ENCODE assay signal across 21 mouse cellular contexts in genomic region chr5:147616450-147616849, GRCm38 (mm10).
DNase-seq lines count a peak whose midpoint lies in the region; ATAC-seq and TF ChIP-seq lines count a peak whose summit lies in the region.
"Had no signal": no experiment of that assay in that cellular context is flagged by ENCODE, and none has a peak within 500 bp of the region (broad histone marks: within the 10 kb centered on the region; RNA-seq: fewer than 3 reads in every experiment).

No protein-coding gene starts in this region.

- no peaks in the 10 kb centered on the region for H3K27me3 ChIP-seq in kidney, postnatal 0 days (ENCODE audit: insufficient read depth, low read length)
- no peaks in the 10 kb centered on the region for H3K27me3 ChIP-seq in kidney, embryonic 16.5 days (ENCODE audit: insufficient read depth, low read length)
- no peaks in the 10 kb centered on the region; the same call in 1 of the 2 replicates for H3K27me3 ChIP-seq in midbrain, postnatal 0 days (ENCODE audit: insufficient read depth, low read length)
- no peaks in the 10 kb centered on the region for H3K27me3 ChIP-seq in midbrain, embryonic 10.5 days (ENCODE audit: low read depth, poor library complexity, severe bottlenecking)
- no peaks in the 10 kb centered on the region for H3K27me3 ChIP-seq in stomach, postnatal 0 days (ENCODE audit: control insufficient read depth, insufficient read depth, low read length)
- H3K27me3 ChIP-seq: embryonic facial prominence, embryonic 12.5 days; forebrain, embryonic 12.5 days; heart, embryonic 15.5 days; midbrain, embryonic 12.5 days had no signal

- no peak overlapping the region for H3K27ac ChIP-seq in kidney, postnatal 0 days
- H3K27ac ChIP-seq in kidney, embryonic 16.5 days (ENCODE audit: low read length) = no peak overlapping the region
- H3K27ac ChIP-seq in midbrain, postnatal 0 days (ENCODE audit: low read depth, low read length) = no peak overlapping the region
- H3K27ac ChIP-seq in midbrain, embryonic 10.5 days (replicated peaks) = no peak overlapping the region
- H3K27ac ChIP-seq in stomach, postnatal 0 days (replicated peaks) = no peak overlapping the region
- H3K27ac ChIP-seq: embryonic facial prominence, embryonic 12.5 days; forebrain, embryonic 12.5 days; heart, embryonic 15.5 days; hindbrain, embryonic 14.5 days; liver, embryonic 14.5 days; macrophage; midbrain, embryonic 12.5 days had no signal

- no peak overlapping the region for H3K4me3 ChIP-seq in kidney, postnatal 0 days (replicated peaks; ENCODE audit: low read depth, low read length)
- H3K4me3 ChIP-seq in kidney, embryonic 16.5 days (ENCODE audit: low read length) = no peak overlapping the region
- H3K4me3 ChIP-seq in midbrain, postnatal 0 days (ENCODE audit: low read depth, low read length) = no peak overlapping the region
- no peak overlapping the region for H3K4me3 ChIP-seq in midbrain, embryonic 10.5 days
- H3K4me3 ChIP-seq in stomach, postnatal 0 days (ENCODE audit: low read depth, low read length) = no peak overlapping the region
- H3K4me3 ChIP-seq: embryonic facial prominence, embryonic 12.5 days; forebrain, embryonic 12.5 days; heart, embryonic 15.5 days; midbrain, embryonic 12.5 days had no signal

- no peaks in the 10 kb centered on the region for H3K36me3 ChIP-seq in kidney, postnatal 0 days (ENCODE audit: insufficient read depth, low read length)
- no peaks in the 10 kb centered on the region for H3K36me3 ChIP-seq in kidney, embryonic 16.5 days (ENCODE audit: insufficient read depth, low read length)
- no peaks in the 10 kb centered on the region for H3K36me3 ChIP-seq in midbrain, postnatal 0 days (ENCODE audit: insufficient read depth, low read length)
- H3K36me3 ChIP-seq in midbrain, embryonic 10.5 days = no peaks in the 10 kb centered on the region
- H3K36me3 ChIP-seq in stomach, postnatal 0 days (ENCODE audit: control insufficient read depth, insufficient read depth, low read length) = no peaks in the 10 kb centered on the region
- H3K36me3 ChIP-seq: embryonic facial prominence, embryonic 12.5 days; forebrain, embryonic 12.5 days; heart, embryonic 15.5 days; midbrain, embryonic 12.5 days had no signal

- no peak overlapping the region for H3K4me2 ChIP-seq in kidney, postnatal 0 days (ENCODE audit: low read length)
- H3K4me2 ChIP-seq in kidney, embryonic 16.5 days (replicated peaks; ENCODE audit: low read depth, low read length) = no peak overlapping the region
- no peak overlapping the region for H3K4me2 ChIP-seq in midbrain, postnatal 0 days (ENCODE audit: low read depth, low read length, poor library complexity, severe bottlenecking)
- H3K4me2 ChIP-seq in stomach, postnatal 0 days (replicated peaks; ENCODE audit: low read depth) = no peak overlapping the region
- H3K4me2 ChIP-seq: embryonic facial prominence, embryonic 12.5 days; forebrain, embryonic 12.5 days; heart, embryonic 15.5 days; hindbrain, embryonic 14.5 days; midbrain, embryonic 12.5 days had no signal

- peak; percentile 34; the same call in 1 of the 2 replicates for TF ChIP-seq CTCF in kidney, postnatal 0 days (IDR thresholded peaks at IDR 0.05; ENCODE audit: low read depth)
- TF ChIP-seq CTCF in midbrain, postnatal 0 days (IDR thresholded peaks at IDR 0.05) = peak; percentile 24
- peak; percentile 22; the same call in 1 of the 2 replicates for TF ChIP-seq CTCF in stomach, postnatal 0 days (IDR thresholded peaks at IDR 0.05; ENCODE audit: low read depth)

- ATAC-seq in kidney, postnatal 0 days (replicated peaks; ENCODE audit: low FRiP score, low read depth) = no peak
- ATAC-seq in kidney, embryonic 16.5 days (ENCODE audit: low FRiP score, low TSS enrichment) = no peak
- ATAC-seq in midbrain, postnatal 0 days (ENCODE audit: low FRiP score) = no peak
- ATAC-seq in common myeloid progenitor, adult 5-6 weeks (replicated peaks; ENCODE audit: low read depth, poor library complexity, severe bottlenecking) = 0 out of 2 replicates have a peak, but pooled peaks have one; percentile 51
- ATAC-seq in stomach, postnatal 0 days (ENCODE audit: low FRiP score, low TSS enrichment) = no peak
- ATAC-seq: inflammation-experienced regulatory T-cells, adult 6 months had no signal

- H3K9me3 ChIP-seq in kidney, postnatal 0 days (replicated peaks; ENCODE audit: low read length) = no peaks in the 10 kb centered on the region
- no peaks in the 10 kb centered on the region for H3K9me3 ChIP-seq in kidney, embryonic 16.5 days (ENCODE audit: low read length)
- H3K9me3 ChIP-seq in midbrain, postnatal 0 days (ENCODE audit: low read length) = no peaks in the 10 kb centered on the region
- no peaks in the 10 kb centered on the region for H3K9me3 ChIP-seq in midbrain, embryonic 10.5 days (replicated peaks)
- H3K9me3 ChIP-seq in stomach, postnatal 0 days (ENCODE audit: control insufficient read depth, low read length) = no peaks in the 10 kb centered on the region
- H3K9me3 ChIP-seq: embryonic facial prominence, embryonic 12.5 days; forebrain, embryonic 12.5 days; heart, embryonic 15.5 days; midbrain, embryonic 12.5 days had no signal

- no peak for TF ChIP-seq EP300 in stomach, postnatal 0 days (optimal IDR thresholded peaks at IDR 0.05)

- 74% methylated on average over 3 of the region's 3 CpGs for WGBS in kidney, postnatal 0 days
- 72% methylated on average over 3 of the region's 3 CpGs for whole genome bisulfite sequencing in kidney, embryonic 16.5 days
- WGBS in midbrain, postnatal 0 days = 64% methylated on average over 3 of the region's 3 CpGs
- 74% methylated on average over 3 of the region's 3 CpGs for WGBS in midbrain, embryonic 10.5 days
- WGBS in stomach, postnatal 0 days = 56% methylated on average over 3 of the region's 3 CpGs

- no peak for DNase-seq in kidney, postnatal 0 days (ENCODE audit: low spot score)
- DNase-seq in midbrain, postnatal 0 days (ENCODE audit: low spot score) = no peak
- DNase-seq in midbrain, embryonic 10.5 days (ENCODE audit: low spot score) = no peak
- no peak for DNase-seq in stomach, postnatal 0 days (ENCODE audit: low spot score)
- no peak for DNase-seq in frontal cortex, postnatal 10 days (ENCODE audit: low spot score in 2 of 2)
- DNase-seq: adrenal gland, postnatal 36 days; cerebellum, adult 9-10 months; heart, postnatal 36 days; kidney, adult 8-10 months; kidney, postnatal 25 days; thymus, postnatal 25 days had no signal

- 0 out of 2 replicates have a peak, but pooled peaks cover 4% of the 10 kb centered on the region for H3K4me1 ChIP-seq in kidney, postnatal 0 days (replicated peaks; ENCODE audit: insufficient read depth, low read length)
- H3K4me1 ChIP-seq in kidney, embryonic 16.5 days (ENCODE audit: insufficient read depth, low read length) = no peaks in the 10 kb centered on the region; the same call in 1 of the 2 replicates
- H3K4me1 ChIP-seq in midbrain, postnatal 0 days (ENCODE audit: insufficient read depth, low read length) = no peaks in the 10 kb centered on the region
- peaks cover 3% of the 10 kb centered on the region; the same call in 1 of the 2 replicates for H3K4me1 ChIP-seq in midbrain, embryonic 10.5 days
- no peaks in the 10 kb centered on the region for H3K4me1 ChIP-seq in stomach, postnatal 0 days (replicated peaks; ENCODE audit: control insufficient read depth, insufficient read depth)
- H3K4me1 ChIP-seq: embryonic facial prominence, embryonic 12.5 days; forebrain, embryonic 12.5 days; midbrain, embryonic 12.5 days had no signal

- H3K9ac ChIP-seq in kidney, postnatal 0 days (ENCODE audit: low read depth, low read length) = no peak overlapping the region
- H3K9ac ChIP-seq in kidney, embryonic 16.5 days (replicated peaks; ENCODE audit: low read length) = no peak overlapping the region
- H3K9ac ChIP-seq in midbrain, postnatal 0 days (replicated peaks; ENCODE audit: low read length, poor library complexity, severe bottlenecking) = no peak overlapping the region
- H3K9ac ChIP-seq in stomach, postnatal 0 days (ENCODE audit: low read length) = no peak overlapping the region
- H3K9ac ChIP-seq: embryonic facial prominence, embryonic 12.5 days; forebrain, embryonic 12.5 days; heart, embryonic 15.5 days; hindbrain, embryonic 14.5 days; liver, embryonic 14.5 days; midbrain, embryonic 12.5 days had no signal
